Mouse (Mus musculus): ENCODE measurements around the gene Kidins220.

- no peak for TF ChIP-seq POLR2A (IDR thresholded peaks at IDR 0.05; ENCODE audit: low read depth, low read length)
- no peak for TF ChIP-seq CTCF (IDR thresholded peaks at IDR 0.05; ENCODE audit: extremely low read depth, insufficient read length, insufficient replicate concordance, low read depth, low read length)
Observed at GRCm38 (mm10) chr12:24973586-24973985, 1.1 kb upstream of the Kidins220 start.

All from small intestine, adult 2 months (tissue).